Mouse (Mus musculus) MEL (cell line): ENCODE data around the gene Rcc1. TPM values are rescaled to one million over a fixed set of nuclear protein-coding genes. Genes with fewer than 3 reads are reported as not detected.

Source experiments
- DNase-seq: peaks from one replicate; pipeline ENCODE4 v3.0.0; 2011; ENCODE audit warnings: low read depth, low spot score
- H3K27ac ChIP-seq: 2 replicates; pipeline ENCODE4 v1.5.1; 2012; ENCODE audit warnings: low read depth, mild to moderate bottlenecking, control low read depth, low read length, moderate library complexity; ENCODE audit not compliant: control insufficient read depth
- H3K27me3 ChIP-seq, 2 experiments: fragments of 150-350 bp in 1 of 2; sonication (generic) in 1 of 2; 2 replicates each; pipeline ENCODE4 v1.6.1; 2012; ENCODE audit warnings: low read length in 2 of 2, mild to moderate bottlenecking in 2 of 2, improper control_type of control experiment in 1 of 2, moderate library complexity in 1 of 2; ENCODE audit not compliant: insufficient read depth in 2 of 2, control insufficient read depth in 1 of 2
- H3K36me3 ChIP-seq, 2 experiments: 2 replicates each; pipeline ENCODE4 v1.6.1; 2012 to 2014; ENCODE audit warnings: low read length in 2 of 2, improper control_type of control experiment in 1 of 2, inconsistent platforms in 1 of 2, mild to moderate bottlenecking in 1 of 2; ENCODE audit not compliant: insufficient read depth in 2 of 2, control insufficient read depth in 1 of 2
- H3K4me1 ChIP-seq, 2 experiments: fragments of 150-350 bp in 1 of 2; sonication (generic) in 1 of 2; 2 replicates each; pipeline ENCODE4 v1.6.1; 2012; ENCODE audit warnings: low read length in 2 of 2, improper control_type of control experiment in 1 of 2, mild to moderate bottlenecking in 1 of 2; ENCODE audit not compliant: insufficient read depth in 2 of 2, control insufficient read depth in 1 of 2
- H3K4me3 ChIP-seq, 2 experiments: fragments of 150-350 bp in 1 of 2; sonication (generic) in 1 of 2; 2 replicates each; pipeline ENCODE4 v1.5.1; 2012; ENCODE audit warnings: low read depth in 2 of 2, low read length in 2 of 2, mild to moderate bottlenecking in 2 of 2, moderate library complexity in 2 of 2, control low read depth in 1 of 2, improper control_type of control experiment in 1 of 2; ENCODE audit not compliant: control insufficient read depth in 1 of 2, insufficient read depth in 1 of 2
- H3K79me2 ChIP-seq: 2 replicates; pipeline ENCODE4 v1.6.1; 2012; ENCODE audit warnings: mild to moderate bottlenecking, low read length, moderate library complexity; ENCODE audit not compliant: control insufficient read depth, poor library complexity, insufficient read depth
- H3K9ac ChIP-seq: 2 replicates; pipeline ENCODE4 v1.6.1; 2012; ENCODE audit warnings: low read depth, mild to moderate bottlenecking, control low read depth, low read length, moderate library complexity; ENCODE audit not compliant: control insufficient read depth, poor library complexity, severe bottlenecking
- H3K9me3 ChIP-seq: fragments of 150-350 bp; sonication (generic); replicated peaks from 2 replicates; pipeline ENCODE4 v1.6.1; 2012; ENCODE audit warnings: mild to moderate bottlenecking, low read length, improper control_type of control experiment, moderate library complexity; ENCODE audit not compliant: insufficient read depth
- ETS1 ChIP-seq: IDR thresholded peaks from 2 replicates; pipeline ENCODE4 v1.6.1; 2012; ENCODE audit warnings: low read depth, mild to moderate bottlenecking, inconsistent platforms, low read length, improper control_type of control experiment, moderate library complexity
- GABPA ChIP-seq: IDR thresholded peaks from 2 replicates; pipeline ENCODE4 v1.6.1; 2012; ENCODE audit warnings: low read depth, mild to moderate bottlenecking, inconsistent platforms, low read length, improper control_type of control experiment, moderate library complexity
- HCFC1 ChIP-seq: IDR thresholded peaks from 2 replicates; pipeline ENCODE4 v1.6.1; 2012; ENCODE audit warnings: low read depth, mild to moderate bottlenecking, inconsistent platforms, low read length, improper control_type of control experiment, moderate library complexity
- KAT2A ChIP-seq: conservative IDR thresholded peaks from 2 replicates; pipeline ENCODE4 v1.6.1; 2012; ENCODE audit warnings: low read depth, low read length, improper control_type of control experiment, inconsistent platforms
- NELFE ChIP-seq: IDR thresholded peaks from 2 replicates; pipeline ENCODE4 v1.6.1; 2011; ENCODE audit warnings: low read depth, low read length, improper control_type of control experiment
- POLR2A ChIP-seq, 2 experiments: IDR thresholded peaks; 2 replicates each; pipeline ENCODE4 v1.6.1; 2011 to 2012; ENCODE audit warnings: low read length in 2 of 2, mild to moderate bottlenecking in 2 of 2, control low read depth in 1 of 2, improper control_type of control experiment in 1 of 2, low read depth in 1 of 2, moderate library complexity in 1 of 2; ENCODE audit not compliant: control insufficient read depth in 1 of 2, insufficient read depth in 1 of 2, poor library complexity in 1 of 2
- POLR2AphosphoS5 ChIP-seq: IDR thresholded peaks from 2 replicates; pipeline ENCODE4 v1.6.1; 2012; ENCODE audit warnings: low read depth, borderline replicate concordance, mild to moderate bottlenecking, inconsistent platforms, low read length, moderate library complexity, mixed read lengths
- RAD21 ChIP-seq: IDR thresholded peaks from 2 replicates; pipeline ENCODE4 v1.6.1; 2011; ENCODE audit warnings: mild to moderate bottlenecking, low read depth, low read length, improper control_type of control experiment
- RCOR1 ChIP-seq: IDR thresholded peaks from 2 replicates; pipeline ENCODE4 v1.6.1; 2012; ENCODE audit warnings: low read depth, mild to moderate bottlenecking, inconsistent platforms, low read length, improper control_type of control experiment
- SIN3A ChIP-seq: IDR thresholded peaks from 2 replicates; pipeline ENCODE4 v1.6.1; 2012; ENCODE audit warnings: low read length, improper control_type of control experiment, inconsistent platforms
- SMC3 ChIP-seq: IDR thresholded peaks from 2 replicates; pipeline ENCODE4 v1.6.1; 2011; ENCODE audit warnings: low read depth, low read length, improper control_type of control experiment
- TBP ChIP-seq: IDR thresholded peaks from 2 replicates; pipeline ENCODE4 v1.8.0; 2011; ENCODE audit warnings: low read depth, low read length, improper control_type of control experiment
- TCF12 ChIP-seq: IDR thresholded peaks from 2 replicates; pipeline ENCODE4 v1.6.1; 2014; ENCODE audit warnings: low read depth, mild to moderate bottlenecking, inconsistent platforms, low read length, improper control_type of control experiment, moderate library complexity
- USF2 ChIP-seq, 2 experiments: IDR thresholded peaks; 2 replicates each; pipeline ENCODE4 v1.6.1; 2011 to 2012; ENCODE audit warnings: improper control_type of control experiment in 2 of 2, low read length in 2 of 2, borderline replicate concordance in 1 of 2, inconsistent platforms in 1 of 2, low read depth in 1 of 2, mild to moderate bottlenecking in 1 of 2; ENCODE audit not compliant: insufficient read depth in 1 of 2
- ZC3H11A ChIP-seq: IDR thresholded peaks from 2 replicates; pipeline ENCODE4 v1.6.1; 2012; ENCODE audit warnings: low read depth, mild to moderate bottlenecking, inconsistent platforms, low read length, improper control_type of control experiment
- ZKSCAN1 ChIP-seq: IDR thresholded peaks from 2 replicates; pipeline ENCODE4 v1.6.1; 2012; ENCODE audit warnings: low read depth, mild to moderate bottlenecking, inconsistent platforms, low read length, improper control_type of control experiment, moderate library complexity
- ZMIZ1 ChIP-seq: IDR thresholded peaks from 2 replicates; pipeline ENCODE4 v1.6.1; 2012; ENCODE audit warnings: low read depth, mild to moderate bottlenecking, inconsistent platforms, low read length, improper control_type of control experiment, moderate library complexity
- polyA plus RNA-seq, 2 experiments: library from polyadenylated mRNA; stranded (reverse) in 1 of 2; unstranded in 1 of 2; fragments of >175 nt in 1 of 2; fragments of >200 nt in 1 of 2; gene quantifications; 2 replicates each; pipeline versions ENCODE4 v1.2.1 to v1.2.4; 2012; ENCODE audit warnings: low replicate concordance in 2 of 2, low read depth in 1 of 2; ENCODE audit not compliant: insufficient read length in 2 of 2, insufficient read depth in 1 of 2, missing spikeins in 1 of 2
- total RNA-seq: library from RNA; depleted of rRNA; stranded (reverse); fragments of 300-350 nt; gene quantifications from 2 replicates; pipeline ENCODE4 v1.2.3, GENCODE M21; 2012

The Rcc1 gene
- total and polyA plus RNA-seq, 3 experiments = 83.6 to 186 (median 147) TPM

DNA sequence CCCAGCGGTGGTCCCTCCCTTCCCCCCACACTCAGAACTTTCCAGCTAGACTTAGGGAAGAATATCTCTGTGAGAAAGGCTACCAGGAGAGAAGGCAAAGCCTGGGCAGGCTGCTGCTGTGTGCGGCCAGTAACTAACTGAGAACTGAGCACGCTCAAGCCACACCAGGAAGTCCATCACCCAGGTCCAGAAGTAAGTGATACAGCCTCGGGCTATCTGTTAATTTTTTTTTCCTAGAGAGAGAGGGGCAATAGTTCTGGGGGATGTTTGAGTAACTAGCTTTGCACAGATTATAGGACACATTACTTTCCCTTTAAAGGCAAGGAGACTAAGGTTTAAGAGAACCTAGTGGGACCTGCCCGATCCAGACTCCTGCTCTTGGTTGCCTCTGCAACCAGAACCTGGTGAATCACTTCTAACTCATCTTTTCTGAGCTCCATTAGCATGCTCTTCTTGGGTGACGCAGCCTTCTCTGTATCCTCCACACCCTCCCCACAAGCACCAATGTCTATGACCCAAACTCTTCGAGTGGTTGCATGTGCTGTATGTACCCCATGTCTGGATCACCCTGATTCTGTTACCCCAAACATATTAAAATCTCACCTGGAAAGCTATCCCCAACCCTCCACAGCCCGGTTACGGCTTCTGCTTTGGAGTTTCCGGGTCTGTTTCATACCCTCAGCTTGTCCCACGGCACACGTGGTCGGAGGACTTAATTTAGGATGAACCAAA lies 8.8 kb downstream of the Rcc1 start:
- peak; percentile 75 for DNase-seq
- H3K4me1 ChIP-seq = peaks cover 6 to 20% of the 10 kb centered on the region in 2 experiments; a peak in 3 of 4 replicates
- peaks cover 4 to 15% of the 10 kb centered on the region in 2 experiments; a peak in 2 of 4 replicates for H3K36me3 ChIP-seq

DNA sequence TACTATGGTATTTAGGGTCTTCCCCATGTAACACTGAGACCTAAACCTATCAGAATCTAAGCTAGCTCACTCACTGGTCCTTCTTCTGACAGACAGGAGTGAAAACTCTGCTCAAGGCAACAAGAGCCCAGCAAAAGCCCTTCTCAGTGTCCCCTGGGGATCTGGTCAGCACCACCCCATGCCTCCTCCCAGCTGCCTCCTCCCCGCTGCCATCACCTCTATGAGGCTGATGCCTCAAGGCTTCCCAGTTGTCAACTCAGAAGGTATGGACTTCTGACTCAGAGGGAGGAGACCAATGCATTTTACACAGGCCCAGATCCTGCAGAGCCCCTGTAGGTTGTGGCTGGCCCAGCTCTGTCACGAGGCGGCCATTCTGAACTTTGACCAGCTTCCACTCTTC lies 12.0 kb downstream of the Rcc1 start:
- DNase-seq = no peak
- Histone ChIP-seq H3K27me3 (no peaks in the 10 kb centered on the region), H3K9ac (no peak overlapping the region), H3K9me3 (no peaks in the 10 kb centered on the region), H3K36me3 (peaks cover 14 to 15% of the 10 kb centered on the region in 2 experiments), H3K4me1 (peaks cover 6 to 20% of the 10 kb centered on the region in 2 experiments; a peak in 3 of 4 replicates), H3K79me2 (peaks cover 63% of the 10 kb centered on the region), H3K27ac (no peak overlapping the region), H3K4me3 (no peak overlapping the region)
- no peak for TF ChIP-seq RAD21
- no peak for TF ChIP-seq USF2 (IDR thresholded peaks at IDR 0.05; ENCODE audit: borderline replicate concordance in 1 of 2, insufficient read depth in 1 of 2, low read depth in 1 of 2, low read length in 2 of 2)
- no peak for TF ChIP-seq ZKSCAN1
- TF ChIP-seq POLR2A (IDR thresholded peaks at IDR 0.05; ENCODE audit: control insufficient read depth in 1 of 2, insufficient read depth in 1 of 2, low read depth in 1 of 2, low read length in 2 of 2, poor library complexity in 1 of 2) = no peak
- TF ChIP-seq TCF12 = no peak
- TF ChIP-seq ZC3H11A = no peak
- no peak for TF ChIP-seq KAT2A
- no peak for TF ChIP-seq POLR2AphosphoS5
- no peak for TF ChIP-seq RCOR1
- TF ChIP-seq TBP = no peak
- no peak for TF ChIP-seq HCFC1
- no peak for TF ChIP-seq SIN3A
- TF ChIP-seq NELFE = no peak
- TF ChIP-seq ETS1 = no peak
- TF ChIP-seq ZMIZ1 = no peak
- no peak for TF ChIP-seq SMC3

More for the DNA sequence above, 8.8 kb downstream of the Rcc1 start:
- H3K9me3 ChIP-seq = no peaks in the 10 kb centered on the region
- TF ChIP-seq GABPA (no peak), TBP (peak; percentile 40; the same call in 1 of the 2 replicates)
- H3K4me3 ChIP-seq = peak overlapping the region; percentile 77 to 89
- peak overlapping the region; percentile 99 for H3K9ac ChIP-seq
- H3K27me3 ChIP-seq = no peaks in the 10 kb centered on the region
- H3K79me2 ChIP-seq = peaks cover 53% of the 10 kb centered on the region
- peak overlapping the region; percentile 78 for H3K27ac ChIP-seq
